Mouse (Mus musculus) limb, embryonic 10.5 days (tissue): ENCODE data around the gene A630010A05Rik. TPM values are rescaled to one million over a fixed set of nuclear protein-coding genes. Genes with fewer than 3 reads are reported as not detected.
"Not testable (repeated sequence)": the region's sequence is repeated elsewhere in the genome, so short reads cannot be mapped to it uniquely, and the experiment has no call there.

Experiments used
- DNase-seq: peaks from one replicate; pipeline ENCODE4 v3.0.0-alpha.2; 2017; ENCODE audit warnings: low spot score
- H3K27ac ChIP-seq: fragments of 300-500 bp; sonication (generic); 2 replicates; pipeline ENCODE4 v1.5.1; 2016; ENCODE audit warnings: mild to moderate bottlenecking
- H3K27me3 ChIP-seq: fragments of 300-500 bp; sonication (generic); 2 replicates; pipeline ENCODE4 v1.6.1; 2016; ENCODE audit warnings: low read depth, mild to moderate bottlenecking; ENCODE audit not compliant: poor library complexity, severe bottlenecking
- H3K36me3 ChIP-seq: fragments of 300-500 bp; sonication (generic); 2 replicates; pipeline ENCODE4 v1.6.1; 2016; ENCODE audit warnings: mild to moderate bottlenecking, moderate library complexity
- H3K4me1 ChIP-seq: fragments of 300-500 bp; sonication (generic); 2 replicates; pipeline ENCODE4 v1.6.1; 2016
- H3K4me3 ChIP-seq: fragments of 300-500 bp; sonication (generic); 2 replicates; pipeline ENCODE4 v1.5.1; 2016; ENCODE audit warnings: mild to moderate bottlenecking, moderate library complexity
- H3K9me3 ChIP-seq: fragments of 300-500 bp; sonication (generic); replicated peaks from 2 replicates; pipeline ENCODE4 v1.6.1; 2016; ENCODE audit warnings: mild to moderate bottlenecking
- WGBS: fragments of 180-500 bp; shearing (Covaris S2); methylation state at CpG from one replicate; pipeline ENCODE4 v1.1.7; 2016; 5-methylcytosine and 5-hydroxymethylcytosine counted together
- polyA plus RNA-seq: library from polyadenylated mRNA; unstranded; fragments of >200 nt; fragmentation: Nextera tagmentation; extraction: Ambion mirVana; gene quantifications from 2 replicates; pipeline ENCODE4 v1.2.1, GENCODE M21; 2016

A630010A05Rik gene
- not detected in 2 replicates for polyA plus RNA-seq

- no peak within 1 kb of the TSS for H3K27ac ChIP-seq
- 85% methylated on average over 1 of the region's 1 CpGs for WGBS
- no peak for DNase-seq
- no peaks in the 10 kb centered on the region for H3K9me3 ChIP-seq
- H3K4me1 ChIP-seq, result no peaks in the 10 kb centered on the region
- H3K36me3 ChIP-seq, result no peaks in the 10 kb centered on the region
- H3K4me3 ChIP-seq, result no peak within 1 kb of the TSS
- no peaks in the 10 kb centered on the region for H3K27me3 ChIP-seq
Measured at GRCm38 (mm10) chr16:14562017-14562416, at the start of gene A630010A05Rik. A630010A05Rik (plus strand) TSS chr16:14562317.

GRCm38 (mm10) chr16:14535766-14536165 is 26.4 kb upstream of the A630010A05Rik start:
- Histone ChIP-seq H3K36me3 (no peaks in the 10 kb centered on the region), H3K4me3 (no peak overlapping the region), H3K27me3 (no peaks in the 10 kb centered on the region), H3K4me1 (no peaks in the 10 kb centered on the region), H3K27ac (no peak overlapping the region), H3K9me3 (no peaks in the 10 kb centered on the region)
- no peak for DNase-seq

- not testable (repeated sequence) for H3K9me3 ChIP-seq, H3K27me3 ChIP-seq, H3K27ac ChIP-seq, DNase-seq, H3K4me1 ChIP-seq, H3K36me3 ChIP-seq, H3K4me3 ChIP-seq
- WGBS, result 63% methylated on average over 1 of the region's 1 CpGs
Measured at GRCm38 (mm10) chr16:14557191-14557590, 4.9 kb upstream of the A630010A05Rik start.

Other genes with a start within 250 kb of the A630010A05Rik start
- gene Fopnl, start 244.9 kb upstream of the A630010A05Rik start, polyA plus RNA-seq, result 138 and 166 TPM in 2 replicates
- gene Abcc1, start 200.8 kb upstream of the A630010A05Rik start, polyA plus RNA-seq, result 10.9 and 12.3 TPM in 2 replicates